Mouse (Mus musculus): ENCODE measurements around the gene Syt13. TPM values are rescaled to one million over a fixed set of nuclear protein-coding genes. Genes with fewer than 3 reads are reported as not detected.
A peak's percentile ranks its signal among the peaks of the same experiment; 100 is the strongest.

The Syt13 gene
- total and polyA plus RNA-seq, 3 experiments: not detected

DNA sequence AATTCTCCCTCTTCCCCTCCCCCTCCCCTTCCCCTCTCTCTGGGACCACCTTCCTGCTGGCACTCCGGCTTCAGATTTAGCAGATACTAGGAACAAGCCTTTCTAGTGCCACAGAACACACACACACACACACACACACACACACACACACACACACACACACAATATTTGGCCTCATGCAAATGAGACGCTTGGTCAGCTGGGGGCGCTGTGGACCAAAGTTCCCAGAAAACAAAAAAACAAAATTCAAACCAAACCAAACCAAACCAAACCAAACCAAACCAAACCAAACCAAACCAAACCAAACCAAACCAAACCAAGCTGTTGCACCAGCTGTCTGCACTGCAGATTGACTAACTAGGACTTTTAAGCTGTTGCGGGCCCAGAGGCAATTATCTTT lies 4.5 kb upstream of the Syt13 start:
- H3K27me3 ChIP-seq (replicated peaks): peaks cover 79% of the 10 kb centered on the region
- TF ChIP-seq USF2 (conservative IDR thresholded peaks at IDR 0.05; ENCODE audit: low read depth, low read length) (no peak), CTCF (conservative IDR thresholded peaks at IDR 0.05 in 1 of 2, IDR thresholded peaks at IDR 0.05 in 1 of 2; ENCODE audit: low read depth in 2 of 2, low read length in 2 of 2) (peak in 1 of 2 experiments; percentile 51; a peak in 2 of 4 replicates), RAD21 (IDR thresholded peaks at IDR 0.05; ENCODE audit: low read depth, low read length) (peak; percentile 37), SMC3 (IDR thresholded peaks at IDR 0.05; ENCODE audit: low read depth, low read length) (peak; percentile 17), MAFK (IDR thresholded peaks at IDR 0.05; ENCODE audit: insufficient replicate concordance, low read length) (no peak)
- in situ Hi-C loops (cut with MboI; ENCODE audit: low pct_ligation_motif_present, low pct_unique_long_range_greater_than_20kb, low sequenced_read_pairs) (no loop called here), dilution Hi-C loops (cut with MboI; ENCODE audit: extremely low pct_ligation_motif_present, extremely low pct_unique_long_range_greater_than_20kb, low sequenced_read_pairs) (no loop called here)
- H3K9me3 ChIP-seq (replicated peaks; ENCODE audit: low read length): peaks cover 7% of the 10 kb centered on the region
- H3K4me3 ChIP-seq (replicated peaks in 1 of 3; ENCODE audit: low read depth in 2 of 3, low read length in 2 of 3, poor library complexity in 1 of 3): no peak overlapping the region
- no peak for DNase-seq (ENCODE audit: extremely low read depth)
- no peak overlapping the region for H3K9ac ChIP-seq (ENCODE audit: insufficient read depth, low read depth)
- no peaks in the 10 kb centered on the region for H3K79me2 ChIP-seq (replicated peaks; ENCODE audit: control insufficient read depth, extremely low read depth, insufficient read depth, poor library complexity, severe bottlenecking)
- peaks cover 0 to 3% of the 10 kb centered on the region in 2 experiments; a peak in 1 of 4 replicates for H3K4me1 ChIP-seq (ENCODE audit: control insufficient read depth in 1 of 2, insufficient read depth in 2 of 2)
- H3K27ac ChIP-seq (ENCODE audit: insufficient read depth, low read depth): no peak overlapping the region
- no peaks in the 10 kb centered on the region for H3K36me3 ChIP-seq (replicated peaks in 1 of 2; ENCODE audit: control insufficient read depth in 1 of 2, insufficient read depth in 1 of 2, low read length in 1 of 2)
- no peak overlapping the region for H3K4me2 ChIP-seq (ENCODE audit: insufficient read depth, low read depth, poor library complexity, severe bottlenecking)

DNA sequence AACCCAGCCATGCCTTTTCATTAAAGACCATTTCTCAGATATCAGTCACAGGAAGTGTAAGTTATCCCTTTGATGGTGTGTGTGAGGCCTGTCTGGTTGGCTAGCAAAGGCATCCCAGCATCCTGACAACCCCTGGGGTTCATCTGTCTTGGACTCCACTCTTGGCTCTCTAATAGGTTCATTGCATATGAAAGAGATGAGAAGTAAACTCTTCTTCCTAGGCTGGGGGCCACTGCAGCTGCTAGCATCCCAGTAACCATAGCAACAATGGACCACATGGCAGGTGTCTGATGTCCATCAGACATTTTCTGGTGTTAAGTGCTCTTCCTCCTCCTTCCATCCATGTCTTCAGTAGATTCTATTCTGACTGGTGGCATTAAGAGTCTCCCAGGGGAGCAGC lies 2.6 kb upstream of the Syt13 start:
- peaks cover 0 to 3% of the 10 kb centered on the region in 2 experiments; a peak in 1 of 4 replicates for H3K4me1 ChIP-seq (ENCODE audit: control insufficient read depth in 1 of 2, insufficient read depth in 2 of 2)
- in situ Hi-C loops (cut with MboI; ENCODE audit: low pct_ligation_motif_present, low pct_unique_long_range_greater_than_20kb, low sequenced_read_pairs): no loop called here

GRCm38 (mm10) chr2:92913295-92913694 lies 1.6 kb upstream of the Syt13 start:
- TF ChIP-seq MYC (IDR thresholded peaks at IDR 0.05; ENCODE audit: low read depth, low read length): no peak
- DNase-seq (ENCODE audit: extremely low read depth): no peak
- in situ Hi-C loops (cut with MboI; ENCODE audit: low pct_ligation_motif_present, low pct_unique_long_range_greater_than_20kb, low sequenced_read_pairs): no loop called here
- Histone ChIP-seq H3K4me3 (replicated peaks in 1 of 3; ENCODE audit: low read depth in 2 of 3, low read length in 2 of 3, poor library complexity in 1 of 3) (no peak overlapping the region), H3K4me1 (ENCODE audit: control insufficient read depth in 1 of 2, insufficient read depth in 2 of 2) (peaks cover 0 to 3% of the 10 kb centered on the region in 2 experiments; a peak in 1 of 4 replicates), H3K27ac (ENCODE audit: insufficient read depth, low read depth) (no peak overlapping the region), H3K79me2 (replicated peaks; ENCODE audit: control insufficient read depth, extremely low read depth, insufficient read depth, poor library complexity, severe bottlenecking) (no peaks in the 10 kb centered on the region), H3K9ac (ENCODE audit: insufficient read depth, low read depth) (no peak overlapping the region), H3K27me3 (replicated peaks) (peaks cover 78% of the 10 kb centered on the region), H3K36me3 (replicated peaks in 1 of 2; ENCODE audit: control insufficient read depth in 1 of 2, insufficient read depth in 1 of 2, low read length in 1 of 2) (no peaks in the 10 kb centered on the region), H3K9me3 (replicated peaks; ENCODE audit: low read length) (peaks cover 2% of the 10 kb centered on the region), H3K4me2 (ENCODE audit: insufficient read depth, low read depth, poor library complexity, severe bottlenecking) (no peak overlapping the region)
- dilution Hi-C loops (cut with MboI; ENCODE audit: extremely low pct_ligation_motif_present, extremely low pct_unique_long_range_greater_than_20kb, low sequenced_read_pairs): no loop called here

More for the DNA sequence above, 2.6 kb upstream of the Syt13 start:
- TF ChIP-seq MAFK (IDR thresholded peaks at IDR 0.05; ENCODE audit: insufficient replicate concordance, low read length) (no peak), SIN3A (IDR thresholded peaks at IDR 0.05; ENCODE audit: low read length) (no peak), KAT2A (IDR thresholded peaks at IDR 0.05; ENCODE audit: insufficient replicate concordance, low read length) (no peak), CHD2 (IDR thresholded peaks at IDR 0.05; ENCODE audit: low read length) (no peak), PAX5 (IDR thresholded peaks at IDR 0.05; ENCODE audit: low read length) (no peak), RAD21 (IDR thresholded peaks at IDR 0.05; ENCODE audit: low read depth, low read length) (no peak), E2F4 (IDR thresholded peaks at IDR 0.05; ENCODE audit: insufficient replicate concordance, low read depth, low read length) (no peak), USF1 (IDR thresholded peaks at IDR 0.05; ENCODE audit: low read depth, low read length) (no peak), POLR2AphosphoS2 (IDR thresholded peaks at IDR 0.05; ENCODE audit: low read depth, low read length) (no peak), NRF1 (IDR thresholded peaks at IDR 0.05; ENCODE audit: low read depth, low read length) (no peak), GABPA (IDR thresholded peaks at IDR 0.05; ENCODE audit: insufficient replicate concordance, low read depth, low read length) (no peak), MEF2A (IDR thresholded peaks at IDR 0.05; ENCODE audit: borderline replicate concordance, low read depth, low read length) (no peak), ZNF384 (IDR thresholded peaks at IDR 0.05; ENCODE audit: low read depth, low read length) (no peak), EP300 (IDR thresholded peaks at IDR 0.05; ENCODE audit: low read length) (no peak), CHD1 (IDR thresholded peaks at IDR 0.05; ENCODE audit: low read depth, low read length) (no peak)
- Histone ChIP-seq H3K4me3 (replicated peaks in 1 of 3; ENCODE audit: low read depth in 2 of 3, low read length in 2 of 3, poor library complexity in 1 of 3) (no peak overlapping the region), H3K36me3 (replicated peaks in 1 of 2; ENCODE audit: control insufficient read depth in 1 of 2, insufficient read depth in 1 of 2, low read length in 1 of 2) (no peaks in the 10 kb centered on the region), H3K27me3 (replicated peaks) (peaks cover 78% of the 10 kb centered on the region), H3K27ac (ENCODE audit: insufficient read depth, low read depth) (no peak overlapping the region), H3K79me2 (replicated peaks; ENCODE audit: control insufficient read depth, extremely low read depth, insufficient read depth, poor library complexity, severe bottlenecking) (no peaks in the 10 kb centered on the region), H3K9me3 (replicated peaks; ENCODE audit: low read length) (peaks cover 7% of the 10 kb centered on the region), H3K4me2 (ENCODE audit: insufficient read depth, low read depth, poor library complexity, severe bottlenecking) (no peak overlapping the region), H3K9ac (ENCODE audit: insufficient read depth, low read depth) (no peak overlapping the region)
- dilution Hi-C loops (cut with MboI; ENCODE audit: extremely low pct_ligation_motif_present, extremely low pct_unique_long_range_greater_than_20kb, low sequenced_read_pairs): no loop called here
- DNase-seq (ENCODE audit: extremely low read depth): no peak

All from CH12.LX (cell line).